Mouse (Mus musculus): ENCODE data around the gene Slco6d1.
"Not testable (repeated sequence)": the region's sequence is repeated elsewhere in the genome, so short reads cannot be mapped to it uniquely, and the experiment has no call there.

Slco6d1 gene

GRCm38 (mm10) chr1:98420824-98421223 lies at the start of gene Slco6d1:
Gene Slco6d1 (plus strand): TSS chr1:98421124.
- DNase-seq, result no peak

- no peak for DNase-seq
Observed at GRCm38 (mm10) chr1:98392001-98392400, 28.9 kb upstream of the Slco6d1 start.

- no peak for DNase-seq
Observed at GRCm38 (mm10) chr1:98447929-98448328, 27.0 kb downstream of the Slco6d1 start.

- not testable (repeated sequence) for DNase-seq
Observed at GRCm38 (mm10) chr1:98459224-98459623, 38.3 kb downstream of the Slco6d1 start.

- DNase-seq, result not testable (repeated sequence)
Observed at GRCm38 (mm10) chr1:98476381-98476780, 55.5 kb downstream of the Slco6d1 start.

GRCm38 (mm10) chr1:98479243-98479642 lies 58.3 kb downstream of the Slco6d1 start:
- DNase-seq, result no peak

GRCm38 (mm10) chr1:98505982-98506381 lies 85.1 kb downstream of the Slco6d1 start:
- no peak for DNase-seq

GRCm38 (mm10) chr1:98522977-98523376 lies 102.1 kb downstream of the Slco6d1 start:
- no peak for DNase-seq

GRCm38 (mm10) chr1:98523537-98523936 lies 102.6 kb downstream of the Slco6d1 start:
- DNase-seq, result no peak

- DNase-seq, result not testable (repeated sequence)
Observed at GRCm38 (mm10) chr1:98528368-98528767, 107.4 kb downstream of the Slco6d1 start.

GRCm38 (mm10) chr1:98545372-98545771 lies 124.4 kb downstream of the Slco6d1 start:
- DNase-seq, result no peak

- no peak for DNase-seq
Observed at GRCm38 (mm10) chr1:98554388-98554787, 133.5 kb downstream of the Slco6d1 start.

GRCm38 (mm10) chr1:98565701-98566100 lies 144.8 kb downstream of the Slco6d1 start:
- DNase-seq, result no peak
